Mouse (Mus musculus) kidney, postnatal 0 days (tissue): ENCODE results near the gene Adipoq. TPM values are rescaled to one million over a fixed set of nuclear protein-coding genes. Genes with fewer than 3 reads are reported as not detected.

ENCODE experiments used
- ATAC-seq: fragments of 200-750 bp; cut with Nextera tagmentation; replicated peaks from 2 replicates; pipeline ENCODE4 v1.8.0; 2017; ENCODE audit warnings: low read depth, moderate number of reproducible peaks, moderate TSS enrichment, moderate library complexity; ENCODE audit not compliant: low FRiP score
- DNase-seq: peaks from one replicate; pipeline ENCODE4 v3.0.0-alpha.2; 2016; ENCODE audit warnings: low spot score
- H3K27ac ChIP-seq: fragments of 300-500 bp; sonication (generic); 2 replicates; pipeline ENCODE4 v1.5.1; 2014; ENCODE audit warnings: mild to moderate bottlenecking
- H3K27me3 ChIP-seq: fragments of 300-500 bp; sonication (generic); 2 replicates; pipeline ENCODE4 v1.6.1; 2014; ENCODE audit warnings: low read length, mixed read lengths; ENCODE audit not compliant: insufficient read depth
- H3K36me3 ChIP-seq: fragments of 300-500 bp; sonication (generic); 2 replicates; pipeline ENCODE4 v1.6.1; 2014; ENCODE audit warnings: low read length, mixed read lengths; ENCODE audit not compliant: insufficient read depth
- H3K4me1 ChIP-seq: fragments of 300-500 bp; sonication (generic); replicated peaks from 2 replicates; pipeline ENCODE4 v1.6.1; 2014; ENCODE audit warnings: antibody characterized with exemption, low read length, mixed read lengths; ENCODE audit not compliant: insufficient read depth
- H3K4me2 ChIP-seq: fragments of 300-500 bp; sonication (generic); 2 replicates; pipeline ENCODE4 v1.6.1; 2014; ENCODE audit warnings: mild to moderate bottlenecking, low read length, moderate library complexity, mixed read lengths
- H3K4me3 ChIP-seq: fragments of 300-500 bp; sonication (generic); replicated peaks from 2 replicates; pipeline ENCODE4 v1.5.1; 2014; ENCODE audit warnings: low read depth, low read length
- H3K9ac ChIP-seq: fragments of 300-500 bp; sonication (generic); 2 replicates; pipeline ENCODE4 v1.6.1; 2014; ENCODE audit warnings: low read depth, low read length
- H3K9me3 ChIP-seq: fragments of 300-500 bp; sonication (generic); replicated peaks from 2 replicates; pipeline ENCODE4 v1.6.1; 2016; ENCODE audit warnings: low read length, inconsistent platforms, mixed read lengths
- CTCF ChIP-seq: IDR thresholded peaks from 2 replicates; pipeline ENCODE4 v1.5.1; 2016; ENCODE audit warnings: antibody characterized with exemption, low read depth, mild to moderate bottlenecking, moderate library complexity
- WGBS: fragments of 180-500 bp; shearing (Covaris S2); extraction: QIAGEN DNeasy Blood & Tissue Kit; methylation state at CpG from one replicate; pipeline ENCODE4 v1.1.7; 2014; 5-methylcytosine and 5-hydroxymethylcytosine counted together
- polyA plus RNA-seq: library from polyadenylated mRNA; unstranded; fragments of >200 nt; fragmentation: Nextera tagmentation; extraction: Ambion mirVana; gene quantifications from 2 replicates; pipeline ENCODE4 v1.2.1, GENCODE M21; 2015

Gene Adipoq
- polyA plus RNA-seq, 1 experiment from 2014 or later = 0.89 TPM

DNA sequence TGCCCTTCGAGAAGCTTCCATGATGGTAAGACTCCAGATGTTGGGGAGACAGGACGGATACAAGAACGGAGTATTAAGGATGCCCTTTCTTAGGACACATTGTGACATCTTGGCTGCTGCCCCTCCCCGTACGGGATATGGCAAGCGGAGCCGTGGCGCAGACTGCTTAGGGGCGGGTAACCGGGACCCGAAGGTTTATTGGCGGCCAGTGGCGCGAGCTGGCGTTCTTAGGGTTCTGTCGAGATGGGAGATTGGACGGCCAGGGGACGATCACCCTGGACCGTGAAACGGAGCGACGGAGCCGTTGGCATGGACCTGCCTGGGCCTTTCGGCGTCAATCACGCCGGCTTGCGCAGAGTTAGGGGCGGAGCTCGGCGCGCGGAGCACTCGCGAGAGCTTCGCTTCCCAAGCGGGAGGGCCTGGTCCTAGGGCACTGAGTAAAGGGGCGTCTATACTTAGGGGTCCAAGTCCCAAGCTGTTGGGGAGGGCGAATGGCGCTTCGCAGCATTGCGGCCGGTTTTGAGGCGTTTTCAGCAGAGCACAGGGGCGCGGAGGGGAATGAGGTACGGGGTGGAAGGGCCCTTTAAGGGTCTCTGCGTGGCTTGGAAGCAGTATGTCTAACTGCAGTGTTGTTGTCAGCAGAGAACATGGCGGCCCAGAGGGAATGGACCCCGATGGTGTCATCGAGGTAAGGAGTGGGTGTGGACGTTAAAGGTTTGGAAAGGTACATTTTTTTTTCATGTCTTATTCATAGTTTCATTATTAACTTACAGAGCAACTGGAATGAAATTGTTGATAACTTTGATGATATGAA lies 38.2 kb upstream of the Adipoq start:
- peak overlapping the region; percentile 86 for H3K4me3 ChIP-seq
- WGBS = under 1% methylated on average over 52 of the region's 52 CpGs
- H3K27me3 ChIP-seq = no peaks in the 10 kb centered on the region
- peaks cover 34% of the 10 kb centered on the region for H3K36me3 ChIP-seq
- DNase-seq (peak; percentile 94), ATAC-seq (peak; percentile 90)
- H3K4me1 ChIP-seq = peaks cover 9% of the 10 kb centered on the region; the same call in 1 of the 2 replicates
- H3K9ac ChIP-seq = peak overlapping the region; percentile 99
- peak overlapping the region; percentile 90 for H3K27ac ChIP-seq
- H3K4me2 ChIP-seq = peak overlapping the region; percentile 58
- no peak for TF ChIP-seq CTCF
- H3K9me3 ChIP-seq = no peaks in the 10 kb centered on the region

DNA sequence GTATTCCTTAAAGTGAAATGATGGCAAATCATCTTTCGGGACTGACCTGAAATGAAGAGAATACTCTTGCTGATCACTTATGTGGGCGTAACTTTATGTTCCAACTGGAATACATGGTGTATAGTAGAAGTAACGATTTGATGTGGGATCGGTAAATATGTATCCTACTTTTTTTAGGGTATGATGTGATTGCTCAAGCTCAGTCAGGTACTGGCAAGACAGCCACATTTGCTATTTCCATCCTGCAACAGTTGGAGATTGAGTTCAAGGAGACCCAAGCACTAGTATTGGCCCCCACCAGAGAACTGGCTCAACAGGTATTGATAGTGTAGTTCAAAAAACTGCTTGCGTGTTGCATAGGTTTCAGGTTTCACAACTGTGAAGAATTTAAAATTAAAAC lies 37.4 kb upstream of the Adipoq start:
- Histone ChIP-seq H3K9me3 (no peaks in the 10 kb centered on the region), H3K27ac (no peak overlapping the region; the same call in 1 of the 2 replicates), H3K9ac (peak overlapping the region; percentile 99; the same call in 1 of the 2 replicates), H3K4me1 (peaks cover 9% of the 10 kb centered on the region; the same call in 1 of the 2 replicates), H3K27me3 (no peaks in the 10 kb centered on the region), H3K36me3 (peaks cover 34% of the 10 kb centered on the region), H3K4me3 (peak overlapping the region; percentile 86), H3K4me2 (peak overlapping the region; percentile 58)
- 1% methylated on average over 5 of the region's 5 CpGs for WGBS
- TF ChIP-seq CTCF = no peak
- DNase-seq = no peak
- no peak for ATAC-seq

DNA sequence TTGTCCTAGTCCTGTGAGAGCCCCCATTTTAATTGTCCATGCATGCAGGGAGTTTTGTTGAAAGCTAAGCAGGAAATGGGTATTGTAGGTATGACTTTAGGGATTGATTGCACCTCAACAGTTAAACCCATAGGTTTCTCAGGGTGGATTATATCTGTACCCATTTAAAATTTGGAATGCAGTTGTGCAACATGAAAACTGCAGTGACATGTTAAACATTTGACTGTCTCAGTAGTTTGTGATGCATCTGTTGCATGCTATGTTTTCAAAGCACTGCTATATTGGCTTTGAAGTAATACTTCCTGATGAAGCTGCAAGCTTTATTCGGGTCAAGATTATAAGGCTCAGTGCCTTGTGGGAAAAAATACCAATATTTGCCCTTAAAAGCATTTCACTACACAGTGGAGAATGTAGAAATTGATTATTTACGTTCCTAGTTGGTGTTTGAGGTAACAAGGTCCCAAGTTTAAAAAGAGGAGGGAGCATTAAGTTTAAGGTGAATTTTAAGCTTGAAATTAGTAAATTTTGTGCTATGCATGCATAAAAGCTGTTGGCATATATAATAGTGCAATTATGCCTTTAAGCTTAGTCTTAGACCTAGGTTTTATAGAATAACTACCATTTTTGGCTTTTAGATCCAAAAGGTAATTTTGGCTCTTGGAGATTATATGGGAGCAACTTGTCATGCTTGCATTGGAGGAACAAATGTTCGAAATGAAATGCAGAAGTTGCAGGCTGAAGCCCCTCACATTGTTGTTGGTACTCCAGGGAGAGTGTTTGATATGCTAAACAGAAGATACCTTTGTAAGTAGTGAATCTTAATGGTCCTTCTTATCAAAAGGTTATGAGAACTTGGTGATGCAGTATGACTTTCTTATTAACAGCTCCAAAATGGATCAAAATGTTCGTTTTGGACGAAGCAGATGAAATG lies 36.7 kb upstream of the Adipoq start:
- H3K27ac ChIP-seq = no peak overlapping the region
- 33% methylated on average over 5 of the region's 5 CpGs for WGBS
- TF ChIP-seq CTCF = no peak
- ATAC-seq (no peak), DNase-seq (no peak)
- peaks cover 9% of the 10 kb centered on the region; the same call in 1 of the 2 replicates for H3K4me1 ChIP-seq
- H3K9me3 ChIP-seq = no peaks in the 10 kb centered on the region
- H3K4me3 ChIP-seq = peak overlapping the region; percentile 86
- peak overlapping the region; percentile 58 for H3K4me2 ChIP-seq
- peak overlapping the region; percentile 99; the same call in 1 of the 2 replicates for H3K9ac ChIP-seq
- peaks cover 39% of the 10 kb centered on the region for H3K36me3 ChIP-seq
- no peaks in the 10 kb centered on the region for H3K27me3 ChIP-seq

DNA sequence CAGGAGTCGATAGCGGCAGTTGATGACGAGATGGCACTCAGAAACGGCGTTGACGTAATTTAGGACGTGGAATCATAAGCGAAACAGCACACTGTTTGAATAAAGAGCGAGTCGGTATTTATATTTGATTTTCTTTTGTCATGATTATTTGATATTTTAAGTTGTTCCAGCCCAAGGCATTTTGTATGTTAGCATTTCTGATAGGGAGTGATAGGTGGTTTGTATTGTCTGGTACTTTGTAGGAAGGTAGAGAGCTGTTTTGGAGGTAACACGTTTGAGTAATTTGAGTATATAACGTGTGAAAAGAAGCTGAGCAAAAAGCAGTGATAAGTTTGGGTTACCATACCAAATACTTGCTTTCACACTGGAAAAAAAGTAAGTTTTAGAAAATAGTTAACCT lies 34.0 kb upstream of the Adipoq start:
- H3K4me1 ChIP-seq = peaks cover 9% of the 10 kb centered on the region; the same call in 1 of the 2 replicates
- H3K27me3 ChIP-seq = no peaks in the 10 kb centered on the region
- H3K27ac ChIP-seq = no peak overlapping the region
- WGBS = 73% methylated on average over 12 of the region's 12 CpGs
- no peak overlapping the region for H3K4me3 ChIP-seq
- no peak overlapping the region for H3K4me2 ChIP-seq
- DNase-seq = no peak
- no peaks in the 10 kb centered on the region for H3K9me3 ChIP-seq
- H3K9ac ChIP-seq = no peak overlapping the region
- TF ChIP-seq CTCF = no peak
- ATAC-seq = no peak
- peaks cover 42% of the 10 kb centered on the region for H3K36me3 ChIP-seq

DNA sequence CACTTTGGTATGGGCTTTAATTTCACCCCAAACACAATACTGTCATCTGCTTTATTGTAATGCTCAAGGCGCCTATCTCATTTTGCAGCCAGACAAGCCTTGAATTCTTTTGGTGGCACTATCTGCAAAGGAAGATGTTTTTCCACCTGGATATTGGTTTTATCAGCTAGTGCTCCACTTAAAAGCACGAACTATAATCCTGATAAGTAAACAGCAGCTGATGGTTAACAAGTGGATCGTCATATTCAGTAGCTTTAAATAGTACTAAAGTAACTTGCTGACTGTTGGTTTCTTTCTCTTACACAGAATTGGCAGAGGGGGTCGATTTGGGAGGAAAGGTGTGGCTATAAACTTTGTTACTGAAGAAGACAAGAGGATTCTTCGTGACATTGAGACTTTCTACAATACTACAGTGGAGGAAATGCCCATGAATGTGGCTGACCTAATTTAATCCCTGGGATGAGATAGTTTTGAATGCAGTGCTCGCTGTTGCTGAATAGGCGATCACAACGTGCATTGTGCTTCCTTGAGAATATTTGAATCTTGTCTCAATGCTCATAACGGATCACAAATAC lies 33.4 kb upstream of the Adipoq start:
- Histone ChIP-seq H3K27me3 (no peaks in the 10 kb centered on the region), H3K36me3 (peaks cover 42% of the 10 kb centered on the region), H3K4me3 (no peak overlapping the region), H3K9me3 (no peaks in the 10 kb centered on the region), H3K9ac (no peak overlapping the region), H3K4me2 (no peak overlapping the region), H3K27ac (no peak overlapping the region), H3K4me1 (peaks cover 9% of the 10 kb centered on the region; the same call in 1 of the 2 replicates)
- ATAC-seq = no peak
- no peak for TF ChIP-seq CTCF
- no peak for DNase-seq
- WGBS = 53% methylated on average over 9 of the region's 9 CpGs

DNA sequence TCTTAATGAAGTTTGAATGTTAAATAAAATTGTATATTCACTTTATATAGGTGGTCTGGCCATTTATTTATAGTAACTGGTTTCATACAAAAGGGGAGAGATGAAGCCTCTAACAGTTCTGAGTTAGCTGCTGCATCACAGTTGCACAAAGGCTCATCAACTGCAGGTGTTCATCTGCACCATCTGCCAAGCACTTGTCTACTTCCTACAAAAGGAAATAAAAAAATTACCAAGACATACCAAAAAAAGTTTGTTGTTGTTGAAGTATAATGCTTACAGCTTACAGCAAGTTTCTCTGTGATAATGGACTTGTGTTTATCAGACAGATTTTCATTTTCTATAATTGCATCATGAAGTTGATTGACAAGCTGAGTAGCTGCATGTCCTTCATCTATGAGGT lies 32.4 kb upstream of the Adipoq start:
- DNase-seq (no peak), ATAC-seq (no peak)
- Histone ChIP-seq H3K9ac (no peak overlapping the region), H3K4me1 (peaks cover 9% of the 10 kb centered on the region; the same call in 1 of the 2 replicates), H3K9me3 (no peaks in the 10 kb centered on the region), H3K27me3 (no peaks in the 10 kb centered on the region), H3K27ac (no peak overlapping the region), H3K36me3 (peaks cover 42% of the 10 kb centered on the region), H3K4me2 (no peak overlapping the region), H3K4me3 (no peak overlapping the region)
- no peak for TF ChIP-seq CTCF
